Mouse (Mus musculus) myocyte (in vitro differentiated cells): Measurements from ENCODE around the gene Nxpe4. TPM values are rescaled to one million over a fixed set of nuclear protein-coding genes. Genes with fewer than 3 reads are reported as not detected.

Experiments used
- H3K27me3 ChIP-seq: one replicate; pipeline ENCODE4 v1.6.1; 2011; ENCODE audit not compliant: control insufficient read depth, insufficient read depth, insufficient read length
- H3K36me3 ChIP-seq: one replicate; pipeline ENCODE4 v1.6.1; 2011; ENCODE audit not compliant: control insufficient read depth, insufficient read depth
- H3K4me2 ChIP-seq: one replicate; pipeline ENCODE4 v1.6.1; 2011; ENCODE audit warnings: low read depth, control low read depth
- H3K4me3 ChIP-seq: one replicate; pipeline ENCODE4 v1.5.1; 2011; ENCODE audit warnings: mild to moderate bottlenecking, control low read depth, moderate library complexity
- H3K79me2 ChIP-seq: one replicate; pipeline ENCODE4 v1.6.1; 2011; ENCODE audit not compliant: control insufficient read depth, insufficient read depth
- H3ac ChIP-seq: one replicate; pipeline ENCODE4 v1.6.1; 2011; ENCODE audit not compliant: control insufficient read depth, insufficient read length
- CEBPB ChIP-seq: IDR thresholded peaks from 2 replicates; pipeline ENCODE4 v1.6.1; 2011; ENCODE audit warnings: mild to moderate bottlenecking, moderate library complexity; ENCODE audit not compliant: poor library complexity, insufficient read depth, severe bottlenecking
- E2F4 ChIP-seq: IDR thresholded peaks from one replicate; pipeline ENCODE4 v1.6.1; 2011; ENCODE audit warnings: mild to moderate bottlenecking, control low read depth, moderate library complexity; ENCODE audit not compliant: insufficient read depth
- MAX ChIP-seq: IDR thresholded peaks from one replicate; pipeline ENCODE4 v1.6.1; 2011; ENCODE audit warnings: low read depth, mild to moderate bottlenecking, control low read depth
- MYOD1 ChIP-seq, 3 experiments: IDR thresholded peaks; one replicate each; pipeline ENCODE4 v1.6.1; 2011; ENCODE audit warnings: control low read depth in 2 of 3, low read depth in 2 of 3, mild to moderate bottlenecking in 2 of 3, moderate library complexity in 1 of 3; ENCODE audit not compliant: insufficient read length in 2 of 3, control insufficient read depth in 1 of 3
- MYOG ChIP-seq, 3 experiments: IDR thresholded peaks; one replicate each; pipeline ENCODE4 v1.6.1; 2011; ENCODE audit warnings: control low read depth in 2 of 3, low read depth in 2 of 3, mild to moderate bottlenecking in 2 of 3; ENCODE audit not compliant: insufficient read length in 2 of 3, control insufficient read depth in 1 of 3, insufficient read depth in 1 of 3
- POLR2A ChIP-seq: IDR thresholded peaks from one replicate; pipeline ENCODE4 v1.6.1; 2011; ENCODE audit warnings: low read depth, mild to moderate bottlenecking, control low read depth, moderate library complexity; ENCODE audit not compliant: insufficient read length
- POLR2AphosphoS2 ChIP-seq: IDR thresholded peaks from one replicate; pipeline ENCODE4 v1.6.1; 2011; ENCODE audit warnings: low read depth, control low read depth; ENCODE audit not compliant: insufficient read length
- REST ChIP-seq: IDR thresholded peaks from one replicate; pipeline ENCODE4 v1.6.1; 2011; ENCODE audit warnings: mild to moderate bottlenecking, control low read depth, moderate library complexity; ENCODE audit not compliant: insufficient read depth, insufficient read length
- SRF ChIP-seq: IDR thresholded peaks from one replicate; pipeline ENCODE4 v1.6.1; 2011; ENCODE audit warnings: low read depth; ENCODE audit not compliant: control insufficient read depth, insufficient read length
- TCF12 ChIP-seq: IDR thresholded peaks from one replicate; pipeline ENCODE4 v1.6.1; 2011; ENCODE audit warnings: mild to moderate bottlenecking, control low read depth; ENCODE audit not compliant: poor library complexity, insufficient read depth, severe bottlenecking
- TCF3 ChIP-seq: IDR thresholded peaks from one replicate; pipeline ENCODE4 v1.6.1; 2011; ENCODE audit warnings: low read depth, control low read depth; ENCODE audit not compliant: insufficient read length
- USF1 ChIP-seq: IDR thresholded peaks from one replicate; pipeline ENCODE4 v1.6.1; 2011; ENCODE audit warnings: low read depth, mild to moderate bottlenecking, control low read depth, moderate library complexity
- polyA plus RNA-seq: library from polyadenylated mRNA; unstranded; fragments of >200 nt; fragmentation: generic; extraction: Trizol; gene quantifications from one replicate; pipeline ENCODE4 v1.2.1, GENCODE M21; 2012; ENCODE audit warnings: missing spikeins

Nxpe4 gene
- polyA plus RNA-seq, 1 experiment = 0.10 TPM

- Histone ChIP-seq H3K36me3 (no peaks in the 10 kb centered on the region), H3K27me3 (no peaks in the 10 kb centered on the region), H3ac (no peak overlapping the region), H3K4me3 (no peak overlapping the region), H3K4me2 (no peak overlapping the region), H3K79me2 (no peaks in the 10 kb centered on the region)
- TF ChIP-seq SRF = no peak
- no peak for TF ChIP-seq MAX
- no peak for TF ChIP-seq TCF3
- TF ChIP-seq POLR2A = no peak
- TF ChIP-seq E2F4 = no peak
- TF ChIP-seq USF1 = no peak
- no peak for TF ChIP-seq CEBPB
- TF ChIP-seq MYOG (IDR thresholded peaks at IDR 0.05; ENCODE audit: control insufficient read depth in 1 of 3, insufficient read depth in 1 of 3, insufficient read length in 2 of 3, low read depth in 2 of 3) = no peak
- no peak for TF ChIP-seq POLR2AphosphoS2
- no peak for TF ChIP-seq MYOD1 (IDR thresholded peaks at IDR 0.05; ENCODE audit: control insufficient read depth in 1 of 3, insufficient read length in 2 of 3, low read depth in 2 of 3)
- no peak for TF ChIP-seq TCF12
- no peak for TF ChIP-seq REST
These were observed 106.1 kb downstream of the Nxpe4 start for GRCm38 (mm10) chr9:48267960-48268359.

GRCm38 (mm10) chr9:48276831-48277230, 115.0 kb downstream of the Nxpe4 start:
- Histone ChIP-seq H3ac (no peak overlapping the region), H3K4me2 (no peak overlapping the region), H3K27me3 (no peaks in the 10 kb centered on the region), H3K36me3 (no peaks in the 10 kb centered on the region), H3K4me3 (no peak overlapping the region), H3K79me2 (no peaks in the 10 kb centered on the region)
- TF ChIP-seq MAX (no peak), TCF3 (no peak), MYOG (IDR thresholded peaks at IDR 0.05; ENCODE audit: control insufficient read depth in 1 of 3, insufficient read depth in 1 of 3, insufficient read length in 2 of 3, low read depth in 2 of 3) (no peak), MYOD1 (IDR thresholded peaks at IDR 0.05; ENCODE audit: control insufficient read depth in 1 of 3, insufficient read length in 2 of 3, low read depth in 2 of 3) (no peak), SRF (no peak), POLR2A (no peak), POLR2AphosphoS2 (no peak), TCF12 (no peak)

- H3K36me3 ChIP-seq = no peaks in the 10 kb centered on the region
- H3ac ChIP-seq = no peak overlapping the region
- TF ChIP-seq CEBPB = no peak
- no peak for TF ChIP-seq TCF3
- TF ChIP-seq MYOG (IDR thresholded peaks at IDR 0.05; ENCODE audit: control insufficient read depth in 1 of 3, insufficient read depth in 1 of 3, insufficient read length in 2 of 3, low read depth in 2 of 3) = no peak
- TF ChIP-seq POLR2AphosphoS2 = no peak
- TF ChIP-seq TCF12 = no peak
- no peak for TF ChIP-seq E2F4
- TF ChIP-seq SRF = no peak
- no peak for TF ChIP-seq USF1
- no peaks in the 10 kb centered on the region for H3K79me2 ChIP-seq
- no peak overlapping the region for H3K4me2 ChIP-seq
- H3K27me3 ChIP-seq = no peaks in the 10 kb centered on the region
- H3K4me3 ChIP-seq = no peak overlapping the region
These were observed 122.4 kb downstream of the Nxpe4 start for GRCm38 (mm10) chr9:48284221-48284620.

- Histone ChIP-seq H3K27me3 (no peaks in the 10 kb centered on the region), H3K4me3 (no peak overlapping the region), H3K79me2 (no peaks in the 10 kb centered on the region), H3K36me3 (no peaks in the 10 kb centered on the region), H3K4me2 (no peak overlapping the region), H3ac (no peak overlapping the region)
- no peak for TF ChIP-seq MYOG (IDR thresholded peaks at IDR 0.05; ENCODE audit: control insufficient read depth in 1 of 3, insufficient read depth in 1 of 3, insufficient read length in 2 of 3, low read depth in 2 of 3)
- TF ChIP-seq E2F4 = no peak
- no peak for TF ChIP-seq TCF3
- TF ChIP-seq REST = no peak
- no peak for TF ChIP-seq USF1
- no peak for TF ChIP-seq POLR2A
- no peak for TF ChIP-seq SRF
- TF ChIP-seq MAX = no peak
- TF ChIP-seq POLR2AphosphoS2 = no peak
- no peak for TF ChIP-seq CEBPB
- TF ChIP-seq MYOD1 (IDR thresholded peaks at IDR 0.05; ENCODE audit: control insufficient read depth in 1 of 3, insufficient read length in 2 of 3, low read depth in 2 of 3) = no peak
- no peak for TF ChIP-seq TCF12
These were observed 128.5 kb downstream of the Nxpe4 start for GRCm38 (mm10) chr9:48290281-48290680.

GRCm38 (mm10) chr9:48294754-48295153, 132.9 kb downstream of the Nxpe4 start:
- no peaks in the 10 kb centered on the region for H3K36me3 ChIP-seq
- H3K79me2 ChIP-seq = no peaks in the 10 kb centered on the region
- no peaks in the 10 kb centered on the region for H3K27me3 ChIP-seq
- no peak for TF ChIP-seq POLR2A
- no peak for TF ChIP-seq REST
- TF ChIP-seq USF1 = no peak
- no peak for TF ChIP-seq E2F4
- no peak for TF ChIP-seq CEBPB
- no peak for TF ChIP-seq TCF12
- TF ChIP-seq SRF = no peak
- no peak overlapping the region for H3K4me2 ChIP-seq
- H3ac ChIP-seq = no peak overlapping the region
- H3K4me3 ChIP-seq = no peak overlapping the region
